Mouse (Mus musculus) bone marrow, adult 2 months (tissue): ENCODE results near the gene Lrba. TPM values are rescaled to one million over a fixed set of nuclear protein-coding genes. Genes with fewer than 3 reads are reported as not detected.

ENCODE experiments used
- H3K27ac ChIP-seq: fragments of 200-500 bp; 2 replicates; pipeline ENCODE4 v1.5.1; 2012; ENCODE audit warnings: low read depth, mild to moderate bottlenecking, control low read depth, inconsistent platforms, low read length; ENCODE audit not compliant: control insufficient read depth, poor library complexity, insufficient read depth
- H3K4me1 ChIP-seq: fragments of 200-500 bp; 2 replicates; pipeline ENCODE4 v1.6.1; 2011; ENCODE audit warnings: low read length; ENCODE audit not compliant: control insufficient read depth, insufficient read depth
- H3K4me3 ChIP-seq: fragments of 200-500 bp; replicated peaks from 2 replicates; pipeline ENCODE3; 2011; ENCODE audit warnings: mild to moderate bottlenecking, low read depth, low read length, control low read depth; ENCODE audit not compliant: control insufficient read depth
- CTCF ChIP-seq: fragments of 200-500 bp; IDR thresholded peaks from 2 replicates; pipeline ENCODE4 v1.5.1; 2011; ENCODE audit warnings: low read length, control low read depth; ENCODE audit not compliant: control insufficient read depth, insufficient read depth
- POLR2A ChIP-seq: fragments of 200-500 bp; IDR thresholded peaks from 2 replicates; pipeline ENCODE4 v1.6.1; 2011; ENCODE audit warnings: low read depth, mild to moderate bottlenecking, control low read depth, low read length, borderline replicate concordance; ENCODE audit not compliant: control insufficient read depth
- WGBS: fragments of 180-500 bp; shearing (Covaris S2); methylation state at CpG from one replicate; pipeline ENCODE4 v1.1.7; 2018; 5-methylcytosine and 5-hydroxymethylcytosine counted together
- polyA plus RNA-seq: library from polyadenylated mRNA; stranded (reverse); fragments of >200 nt; gene quantifications from 2 replicates; pipeline ENCODE4 v1.2.4, GENCODE M21; 2011; ENCODE audit warnings: low replicate concordance; ENCODE audit not compliant: missing spikeins, insufficient read depth, insufficient read length

The Lrba gene
- polyA plus RNA-seq, 1 experiment = 12.3 TPM

- TF ChIP-seq CTCF (no peak), POLR2A (no peak)
- Histone ChIP-seq H3K4me1 (no peaks in the 10 kb centered on the region), H3K4me3 (no peak overlapping the region), H3K27ac (no peak overlapping the region)
- WGBS = 38% methylated on average over 4 of the region's 4 CpGs
Measured at GRCm38 (mm10) chr3:86709472-86709871, 485.0 kb downstream of the Lrba start.

GRCm38 (mm10) chr3:86711530-86711929, 487.1 kb downstream of the Lrba start:
- no peak for TF ChIP-seq POLR2A
- no peak for TF ChIP-seq CTCF
- WGBS = 73% methylated on average over 1 of the region's 1 CpGs
- H3K27ac ChIP-seq = no peak overlapping the region
- H3K4me3 ChIP-seq = no peak overlapping the region
- no peaks in the 10 kb centered on the region for H3K4me1 ChIP-seq

GRCm38 (mm10) chr3:86712758-86713157, 488.3 kb downstream of the Lrba start:
- Histone ChIP-seq H3K27ac (no peak overlapping the region), H3K4me3 (no peak overlapping the region), H3K4me1 (no peaks in the 10 kb centered on the region)
- WGBS = 82% methylated on average over 3 of the region's 3 CpGs
- TF ChIP-seq CTCF (no peak), POLR2A (no peak)

DNA sequence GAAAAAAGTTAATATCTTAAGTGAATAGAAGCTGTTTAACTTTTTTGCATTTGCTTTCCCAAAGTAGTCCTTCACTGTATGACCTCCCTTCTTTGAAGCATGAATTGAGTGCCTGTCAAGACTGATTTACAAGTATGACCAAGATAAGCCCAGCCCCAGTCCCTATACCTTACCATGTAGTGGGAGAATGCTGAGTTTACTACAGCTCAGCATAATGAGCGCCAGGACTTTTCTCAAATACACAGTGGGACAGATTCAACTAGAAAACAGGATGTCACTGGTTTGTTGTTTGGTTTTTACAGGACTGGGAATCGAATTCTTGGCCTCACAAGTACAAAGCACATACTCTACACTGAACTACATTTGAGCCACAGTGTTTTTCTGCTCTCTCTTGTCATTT, 490.0 kb downstream of the Lrba start:
- 65% methylated on average over 2 of the region's 2 CpGs for WGBS
- TF ChIP-seq CTCF = no peak
- no peak for TF ChIP-seq POLR2A
- Histone ChIP-seq H3K27ac (no peak overlapping the region), H3K4me3 (no peak overlapping the region), H3K4me1 (no peaks in the 10 kb centered on the region)

DNA sequence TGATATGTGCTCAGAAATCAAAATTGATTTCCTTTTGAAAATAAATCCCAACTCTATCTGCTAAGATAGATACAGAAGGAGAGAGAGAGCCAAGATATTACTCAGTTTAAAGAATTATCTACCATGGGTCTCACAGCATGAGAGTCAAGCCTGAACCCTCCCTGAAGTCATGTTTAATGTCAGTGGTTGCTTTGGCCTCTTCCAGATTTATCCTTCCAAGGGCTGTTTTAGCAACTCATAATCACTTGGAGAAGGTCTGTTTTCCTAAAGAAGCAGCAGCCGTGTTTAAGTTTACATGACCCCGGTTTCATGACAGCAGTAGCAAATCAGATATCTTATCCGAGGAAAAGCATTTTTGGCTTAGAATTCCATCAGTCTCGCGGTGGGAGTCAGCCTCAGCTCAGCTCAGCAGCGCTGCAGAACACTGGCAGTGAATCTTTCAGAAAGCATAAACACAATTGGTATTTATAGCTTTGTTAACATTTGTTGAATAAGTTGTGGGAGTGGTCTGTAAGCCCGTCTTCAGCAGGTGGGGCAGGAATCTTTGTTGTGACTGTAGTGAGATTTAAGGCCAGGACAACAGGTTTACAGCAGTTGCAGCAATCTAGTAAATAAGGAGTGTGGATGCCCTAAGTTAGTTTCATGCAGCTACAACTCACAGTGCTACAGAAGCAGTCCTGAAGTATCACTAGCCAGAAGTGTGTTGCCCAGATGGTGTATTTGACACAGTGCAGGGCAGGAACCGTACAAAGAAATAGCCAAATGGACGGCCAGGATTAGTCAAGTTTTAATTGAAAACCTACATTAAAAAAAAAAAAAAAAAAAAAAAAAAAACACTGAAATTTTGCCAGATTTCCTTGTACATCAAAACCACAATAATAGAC, 499.2 kb downstream of the Lrba start:
- H3K4me1 ChIP-seq = no peaks in the 10 kb centered on the region
- no peak for TF ChIP-seq CTCF
- TF ChIP-seq POLR2A = no peak
- H3K4me3 ChIP-seq = no peak overlapping the region
- WGBS = 83% methylated on average over 9 of the region's 9 CpGs
- H3K27ac ChIP-seq = no peak overlapping the region

- Histone ChIP-seq H3K4me1 (no peaks in the 10 kb centered on the region), H3K4me3 (no peak overlapping the region), H3K27ac (no peak overlapping the region)
- TF ChIP-seq CTCF = no peak
- TF ChIP-seq POLR2A = no peak
- WGBS = 87% methylated on average over 9 of the region's 9 CpGs
Measured at GRCm38 (mm10) chr3:86725113-86725512, 500.6 kb downstream of the Lrba start.

GRCm38 (mm10) chr3:86738831-86739230, 514.4 kb downstream of the Lrba start:
- WGBS = 81% methylated on average over 3 of the region's 3 CpGs
- no peak for TF ChIP-seq CTCF
- no peak for TF ChIP-seq POLR2A
- no peaks in the 10 kb centered on the region; the same call in 1 of the 2 replicates for H3K4me1 ChIP-seq
- no peak overlapping the region for H3K27ac ChIP-seq
- H3K4me3 ChIP-seq = no peak overlapping the region

DNA sequence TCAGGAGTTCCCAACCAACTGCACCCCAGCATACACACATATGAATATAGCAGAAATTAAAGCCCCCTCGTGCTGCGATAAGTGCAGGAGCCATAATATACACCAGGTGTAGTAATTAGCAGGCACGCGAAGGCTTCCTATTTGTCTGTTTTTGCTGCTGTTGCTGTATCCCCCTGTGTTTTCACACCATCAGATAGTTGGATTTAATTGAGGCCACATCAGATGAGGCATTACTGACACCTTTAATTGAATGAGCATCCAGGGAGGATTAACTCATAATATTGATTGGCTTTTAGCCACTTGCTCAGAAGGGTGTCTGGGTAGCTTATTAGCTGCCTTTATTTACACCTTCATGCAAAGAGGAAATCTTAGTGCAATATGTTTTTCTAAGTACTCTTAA, 515.3 kb downstream of the Lrba start:
- 94% methylated on average over 4 of the region's 4 CpGs for WGBS
- no peak overlapping the region for H3K4me3 ChIP-seq
- TF ChIP-seq POLR2A (no peak), CTCF (no peak)
- H3K4me1 ChIP-seq = no peaks in the 10 kb centered on the region; the same call in 1 of the 2 replicates
- no peak overlapping the region for H3K27ac ChIP-seq
